Mouse (Mus musculus) layer of hippocampus, adult 9-10 months (tissue): ENCODE results near the gene Rras.

Experiments
- DNase-seq: peaks from one replicate; pipeline ENCODE4 v3.0.0; 2022; ENCODE audit warnings: low spot score

Gene Rras

DNA sequence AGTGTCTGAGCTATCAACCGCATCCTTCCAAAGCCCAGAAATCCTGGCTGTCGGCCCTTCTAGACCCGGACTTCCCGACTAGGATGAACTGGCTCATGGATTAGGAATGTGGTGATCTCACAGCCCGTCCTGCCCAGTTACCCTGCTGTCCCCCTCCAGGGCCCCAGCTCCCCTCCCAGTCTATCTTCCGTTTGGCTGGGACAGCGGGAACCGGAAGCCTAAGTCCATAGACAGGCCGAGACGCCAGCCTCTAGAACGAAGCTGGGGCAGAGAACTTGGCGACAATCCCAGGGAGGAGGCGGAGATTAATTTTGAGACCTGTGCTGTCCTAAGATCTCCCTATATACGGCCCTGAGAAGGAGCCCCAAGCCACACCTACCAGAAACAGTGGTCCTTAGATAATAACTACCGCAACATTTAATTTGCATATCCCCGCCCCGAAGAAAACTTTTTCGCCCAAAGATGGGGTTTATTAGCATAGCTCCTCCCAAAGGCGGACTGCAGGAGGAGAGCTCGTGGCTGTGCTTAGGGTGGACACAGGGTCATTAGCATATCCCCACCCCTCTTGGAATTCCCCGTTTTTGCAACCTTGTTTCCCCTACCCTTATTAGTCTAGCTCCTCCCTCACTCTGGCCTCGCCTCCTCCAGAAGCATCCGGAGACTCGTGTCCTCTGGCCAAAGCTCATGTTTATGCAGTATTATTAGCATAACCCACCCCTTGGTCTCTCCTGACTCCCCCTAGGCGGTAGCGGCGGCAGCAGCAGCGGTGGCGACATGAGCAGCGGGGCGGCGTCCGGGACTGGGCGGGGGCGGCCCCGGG, at the start of gene Rras:
Rras (plus strand) TSS at position 720 of the 820 bp plus-strand sequence.
- peak; percentile 88 for DNase-seq

DNA sequence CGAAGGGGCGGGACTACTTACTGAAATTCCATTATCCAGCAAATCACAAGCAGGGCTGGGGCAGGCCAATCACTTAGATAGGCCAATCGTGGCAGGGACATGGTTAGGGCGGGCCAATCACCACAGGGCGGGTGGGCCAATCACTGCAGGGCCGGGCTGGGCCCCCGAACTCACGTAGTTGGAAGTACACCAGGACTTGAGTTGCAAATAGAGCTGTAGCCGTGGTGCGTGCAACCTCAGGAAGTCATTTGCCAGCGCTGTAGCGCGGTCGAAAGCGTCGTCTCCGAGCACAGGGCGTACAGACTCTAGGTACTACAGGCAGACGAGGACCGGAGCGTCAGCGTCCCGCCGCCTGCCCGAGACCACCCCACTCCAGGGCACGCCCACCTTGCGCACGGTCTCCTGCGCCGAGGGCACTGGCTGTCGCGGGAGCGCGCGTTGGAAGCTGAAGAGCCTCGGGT, 47.5 kb upstream of the Rras start:
- DNase-seq: no peak

- no peak for DNase-seq
These were observed 46.6 kb upstream of the Rras start for GRCm38 (mm10) chr7:44971142-44971541.

DNA sequence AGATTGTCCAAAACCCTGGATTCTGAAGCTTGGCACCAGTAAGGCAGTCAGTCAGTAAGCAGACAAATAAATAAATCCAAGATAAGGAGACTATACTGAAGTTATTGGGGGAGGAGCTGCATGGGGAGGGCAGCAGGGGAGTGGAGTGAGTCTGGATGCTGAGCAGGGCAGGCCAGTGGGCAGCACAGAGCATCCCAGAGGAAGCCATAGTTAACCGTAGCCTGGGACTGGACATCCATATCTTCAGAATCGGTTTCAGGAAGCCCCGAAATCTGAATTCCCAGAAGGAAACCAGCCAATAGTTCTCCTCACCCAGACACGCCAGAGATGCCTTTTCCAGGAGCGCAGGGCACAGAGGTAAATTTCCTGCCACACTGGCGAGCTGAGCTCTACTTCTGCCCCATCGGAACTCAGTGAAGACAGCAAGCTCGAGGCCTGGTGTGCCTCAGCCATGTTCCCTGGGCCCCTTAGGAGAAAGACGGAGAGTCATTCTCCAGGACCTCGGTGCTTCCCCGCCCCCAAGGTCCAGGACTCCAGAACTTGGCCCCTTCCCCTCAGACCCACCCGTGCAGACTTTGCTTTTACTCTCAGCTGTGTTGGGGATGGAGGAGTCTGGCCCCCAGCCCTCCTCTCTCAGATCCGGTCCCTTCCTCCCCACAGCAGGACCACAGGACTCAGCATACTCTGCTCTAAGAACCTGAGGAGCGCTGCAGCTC, 44.2 kb upstream of the Rras start:
- DNase-seq: no peak

GRCm38 (mm10) chr7:44974383-44975116, 43.2 kb upstream of the Rras start, which contains the start of gene Cpt1c:
Gene Cpt1c (minus strand): TSS chr7:44974851.
- DNase-seq: peak; percentile 72

DNA sequence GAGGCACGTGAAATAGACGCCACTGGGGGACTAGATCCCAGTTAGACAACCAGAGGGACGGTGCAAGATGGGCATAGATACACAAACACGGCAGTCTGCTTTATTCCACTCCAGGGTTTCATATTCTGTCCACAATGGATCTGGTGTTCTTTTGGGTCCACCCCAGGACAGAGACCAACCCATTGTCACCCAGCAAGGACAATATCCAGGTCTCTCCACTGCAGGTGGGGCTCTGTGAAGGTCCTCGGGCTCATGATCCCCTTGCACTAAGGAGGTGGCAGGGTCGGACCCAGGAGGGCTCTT, 42.7 kb upstream of the Rras start:
- no peak for DNase-seq

GRCm38 (mm10) chr7:44978300-44978699, 39.5 kb upstream of the Rras start:
- DNase-seq: no peak

DNA sequence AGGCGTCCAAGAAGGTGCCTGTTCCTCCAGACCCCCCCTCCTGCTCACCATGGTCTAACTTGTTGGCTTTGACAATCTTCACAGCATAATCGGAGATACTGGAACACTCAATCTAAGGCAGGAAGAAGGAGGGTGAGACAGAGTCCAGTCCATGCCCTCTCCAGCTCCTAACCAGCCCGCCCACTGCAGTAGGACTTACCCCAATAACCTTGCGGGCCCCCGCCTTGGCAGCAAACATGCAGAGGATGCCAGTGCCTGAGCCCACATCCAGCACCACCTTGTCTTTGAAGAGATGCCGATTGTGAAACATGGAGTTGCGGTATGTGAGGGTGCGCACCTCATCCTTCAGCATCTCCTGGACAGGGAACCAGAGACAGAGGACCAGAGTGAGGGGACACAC, 36.2 kb upstream of the Rras start:
- DNase-seq: no peak

DNA sequence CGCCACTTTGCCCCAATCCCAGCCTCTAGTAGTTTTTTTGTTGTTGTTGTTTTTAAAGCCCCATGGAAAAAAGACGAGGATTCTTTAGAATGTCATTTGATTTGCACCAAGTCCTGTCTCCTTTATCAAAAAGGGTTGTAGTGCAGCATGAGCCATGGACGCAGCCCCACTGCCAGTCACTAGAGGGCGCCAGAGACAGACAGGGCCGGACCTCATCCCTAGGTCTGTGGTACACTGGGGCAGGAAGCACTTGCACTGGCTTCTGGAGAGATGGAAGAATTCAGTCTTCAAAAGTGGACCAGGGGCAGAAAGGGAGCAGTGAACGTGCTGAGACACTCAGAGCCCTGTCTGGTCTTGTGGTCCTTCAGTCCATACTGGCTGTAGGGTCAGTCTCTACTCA, 34.7 kb upstream of the Rras start:
- DNase-seq: peak; percentile 82

DNA sequence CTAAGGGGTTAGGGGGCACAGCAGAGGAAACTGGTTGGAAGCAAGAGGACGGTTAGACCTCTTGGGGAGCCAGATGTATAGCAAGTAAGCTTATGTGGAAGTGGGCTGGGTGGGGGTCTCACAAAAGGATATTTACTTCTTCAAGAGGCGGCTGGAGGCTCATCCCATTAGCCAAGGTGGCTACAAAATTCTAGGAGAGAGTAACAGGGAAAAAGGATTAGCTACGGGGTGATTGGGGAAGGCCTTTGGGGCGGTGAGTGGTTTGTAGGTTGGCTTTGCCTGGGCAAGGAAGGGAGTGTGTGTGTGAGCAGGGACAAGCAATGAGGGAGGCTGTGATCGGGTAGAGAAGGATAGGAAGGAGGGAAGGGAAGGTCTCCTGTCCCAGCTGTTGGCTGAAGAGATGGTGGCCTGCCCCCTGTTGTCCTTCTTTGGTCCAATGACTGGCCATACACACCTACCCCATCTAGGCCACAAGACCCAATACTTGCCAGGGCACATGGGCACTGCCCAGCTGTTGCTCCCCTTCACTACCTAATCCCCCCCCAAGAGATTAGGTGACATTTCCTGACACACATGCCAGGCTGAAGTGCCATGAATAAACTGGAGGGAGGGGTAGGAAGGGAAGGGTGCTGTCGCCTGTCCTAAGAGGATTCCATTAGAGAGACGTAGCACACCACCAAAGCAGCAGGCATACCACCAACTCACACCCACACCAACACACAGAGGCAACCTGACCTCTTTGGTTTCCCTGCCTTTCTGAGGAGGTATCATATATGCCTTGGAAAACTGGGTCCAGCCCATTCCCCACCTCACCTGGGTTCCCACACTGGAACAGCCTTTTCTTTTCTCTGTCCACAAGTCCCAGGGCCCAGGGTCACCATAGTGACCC, 33.6 kb upstream of the Rras start:
- DNase-seq: no peak

DNA sequence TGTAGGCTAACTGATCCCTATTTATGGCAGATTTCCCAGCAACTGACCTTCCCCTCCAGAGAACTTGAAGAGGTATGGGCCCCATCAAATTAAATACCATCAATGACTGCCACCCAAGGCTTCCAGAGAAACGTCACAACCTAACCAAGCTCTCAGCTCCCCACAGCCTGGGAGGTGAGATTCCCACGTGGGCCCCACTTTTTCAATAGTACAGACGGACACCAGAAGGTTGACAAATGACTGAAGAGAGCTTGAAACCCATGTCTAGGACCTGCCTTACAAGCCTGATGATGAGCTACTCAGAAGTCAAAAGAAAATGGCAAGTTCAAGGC, 33.0 kb upstream of the Rras start:
- no peak for DNase-seq

GRCm38 (mm10) chr7:44985595-44986191, 32.1 kb upstream of the Rras start:
- DNase-seq: no peak

DNA sequence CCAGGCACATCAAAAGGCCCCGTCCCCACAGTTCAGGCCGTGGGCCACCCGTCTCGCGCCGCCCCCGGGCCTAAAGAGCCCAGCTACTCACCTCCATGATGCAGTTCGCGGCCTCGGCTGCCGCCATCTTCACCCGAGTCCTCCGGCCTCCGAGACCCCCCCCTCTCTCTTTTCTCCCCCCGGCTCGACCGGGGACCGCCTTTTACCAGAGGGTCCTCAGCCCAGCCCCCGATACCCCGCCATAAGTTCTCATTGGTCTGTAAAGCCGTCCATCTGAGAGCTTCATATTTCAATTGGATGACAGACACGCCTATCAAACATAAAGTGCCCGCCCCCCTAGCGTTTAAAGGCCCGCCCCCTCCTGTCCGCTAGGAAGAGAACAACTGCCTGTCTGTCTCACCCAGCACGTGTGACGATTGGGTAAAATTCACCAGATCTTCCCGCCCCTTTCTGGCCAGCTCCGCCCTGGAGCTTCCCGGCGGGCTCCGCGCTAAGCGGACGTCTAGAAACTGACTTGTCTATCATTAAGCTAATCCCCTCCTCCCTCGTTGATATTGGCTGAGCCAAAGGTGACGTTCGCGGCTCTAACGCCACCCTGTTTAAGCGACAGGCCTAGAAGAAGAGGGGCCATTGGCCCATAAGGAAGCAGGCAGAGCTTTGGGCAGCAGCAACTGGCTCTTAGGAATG, 31.4 kb upstream of the Rras start, which contains the start of gene Prmt1:
Prmt1 (minus strand) TSS at position 377 of the 687 bp plus-strand sequence.
- peak; percentile 97 for DNase-seq

DNA sequence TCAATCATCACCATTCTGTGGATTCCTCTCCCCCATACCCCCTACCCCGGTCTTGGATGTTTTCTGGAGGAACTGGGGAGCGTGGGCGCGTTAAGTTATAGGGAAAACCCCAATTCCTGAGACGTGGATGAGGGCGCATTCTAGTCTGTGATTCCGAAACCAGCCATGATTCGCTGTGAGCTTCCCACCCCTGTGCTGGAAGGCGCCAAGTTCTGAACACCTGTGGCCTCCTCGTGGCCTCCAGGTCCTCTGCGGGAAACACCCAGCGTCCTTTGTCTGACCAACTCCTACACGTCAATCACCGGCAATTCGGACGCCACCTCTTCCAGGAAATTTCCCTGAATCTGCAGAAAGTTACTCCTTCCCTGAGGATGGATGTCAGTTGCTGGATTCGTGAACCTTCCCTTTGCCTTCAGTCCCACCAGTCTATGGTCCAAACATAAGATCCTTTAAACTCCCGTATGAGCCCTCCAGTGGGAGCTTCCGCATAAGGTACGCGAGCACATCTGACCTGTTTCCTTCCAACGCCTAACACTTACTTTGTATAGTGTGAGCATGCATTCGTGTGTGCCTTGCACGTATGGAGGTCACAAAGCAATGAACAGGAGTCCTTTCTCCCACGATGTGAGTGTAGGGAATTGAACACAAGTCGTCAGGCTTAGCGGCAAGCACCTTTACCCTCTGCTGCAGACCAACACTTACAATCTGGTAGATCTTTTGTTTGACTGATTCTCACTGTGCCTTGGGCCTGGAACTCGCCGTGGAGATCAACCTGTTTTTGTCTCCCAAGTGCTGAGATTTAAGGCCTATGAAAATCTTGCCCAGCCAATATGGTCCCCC, 30.7 kb upstream of the Rras start:
- DNase-seq: no peak

- no peak for DNase-seq
These were observed 21.1 kb upstream of the Rras start for GRCm38 (mm10) chr7:44996672-44997071.

DNA sequence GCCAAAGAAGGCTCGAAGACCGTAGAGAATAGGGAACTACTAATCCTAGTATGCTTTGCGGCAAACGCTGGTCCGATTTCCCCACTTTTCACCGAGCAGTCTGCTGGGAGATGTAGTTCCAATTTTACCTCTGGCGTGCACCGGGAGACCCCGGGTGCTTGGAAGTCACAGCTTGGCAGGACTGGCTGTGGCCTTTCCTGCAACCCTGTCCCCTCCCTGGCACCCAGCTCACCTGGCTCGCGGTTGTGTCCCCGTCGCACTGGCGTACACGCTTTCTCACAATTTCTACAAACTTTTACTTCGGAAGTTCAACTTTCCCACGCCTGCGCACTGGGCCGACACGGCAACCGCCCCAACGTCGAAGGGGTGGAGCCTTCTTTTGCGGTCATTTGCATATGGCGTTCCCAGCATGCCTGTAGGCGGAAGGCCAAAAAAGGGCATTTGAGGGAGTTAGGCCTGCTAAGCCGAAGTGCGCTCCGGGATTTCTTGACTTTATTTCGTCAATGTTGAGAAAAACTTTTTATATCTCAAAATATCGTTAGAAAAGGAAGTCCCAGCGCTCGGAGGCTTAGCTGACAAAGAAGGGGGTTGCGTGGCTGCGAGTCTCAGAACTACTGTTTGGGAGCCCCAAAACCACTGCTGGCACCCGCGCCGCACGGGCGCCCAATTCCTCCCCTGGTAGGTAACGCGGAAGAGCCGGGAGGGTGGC, 20.4 kb upstream of the Rras start, which contains the start of gene Irf3:
Irf3 (plus strand) TSS at position 418 of the 709 bp plus-strand sequence.
- peak; percentile 97 for DNase-seq

DNA sequence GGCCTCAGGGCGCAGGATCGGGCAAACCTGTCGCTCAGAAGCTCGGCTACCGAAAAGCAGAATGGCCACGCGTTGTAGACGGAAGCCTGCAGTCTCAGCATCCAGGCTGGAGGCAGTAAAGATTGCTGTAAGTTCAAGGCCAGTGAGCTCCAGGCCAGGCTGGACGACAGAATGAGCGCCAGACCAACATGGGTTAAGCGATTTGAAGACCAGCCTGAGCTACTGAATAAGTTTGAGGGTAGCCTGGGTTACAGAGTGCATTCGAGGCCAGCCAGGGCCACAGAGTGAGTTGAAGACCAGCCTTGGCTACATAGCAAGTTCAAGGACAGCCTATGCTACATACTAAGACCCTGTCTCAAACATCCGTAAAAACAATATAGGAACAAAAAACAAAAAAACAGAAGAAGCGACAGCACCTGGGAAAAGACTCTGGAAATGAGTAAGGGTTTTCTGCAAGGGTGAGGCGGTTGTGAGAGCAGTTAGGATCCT, 19.8 kb upstream of the Rras start:
- no peak for DNase-seq

DNA sequence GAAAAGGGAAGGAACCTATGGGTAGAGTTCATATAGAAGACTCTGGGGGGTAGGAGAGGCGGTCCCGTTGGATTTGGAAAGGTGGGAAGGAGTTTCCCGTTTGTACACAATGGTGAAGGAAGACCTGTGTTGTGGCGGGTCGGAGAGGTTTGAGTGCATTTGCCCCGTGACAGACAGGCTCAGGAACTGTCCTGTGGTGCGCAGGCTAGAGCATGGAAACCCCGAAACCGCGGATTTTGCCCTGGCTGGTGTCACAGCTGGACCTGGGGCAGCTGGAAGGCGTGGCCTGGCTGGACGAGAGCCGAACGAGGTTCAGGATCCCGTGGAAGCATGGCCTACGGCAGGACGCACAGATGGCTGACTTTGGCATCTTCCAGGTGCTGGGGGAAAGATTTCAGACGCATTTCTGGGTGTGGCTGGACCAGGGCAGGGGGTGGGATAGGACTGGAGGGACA, 19.2 kb upstream of the Rras start, which contains the start of gene Bcl2l12:
Bcl2l12 (minus strand) TSS at position 212 of the 455 bp plus-strand sequence.
- DNase-seq: no peak

GRCm38 (mm10) chr7:44999753-45000152, 18.0 kb upstream of the Rras start:
- no peak for DNase-seq
